Mouse (Mus musculus): ENCODE measurements at regions not wholly inside any gene's neighbourhood (a gene's known extent, or its start where the extent isn't known, plus 50 kb on each side); places are given as distances from the start of the nearest gene placed in this dataset.

DNA sequence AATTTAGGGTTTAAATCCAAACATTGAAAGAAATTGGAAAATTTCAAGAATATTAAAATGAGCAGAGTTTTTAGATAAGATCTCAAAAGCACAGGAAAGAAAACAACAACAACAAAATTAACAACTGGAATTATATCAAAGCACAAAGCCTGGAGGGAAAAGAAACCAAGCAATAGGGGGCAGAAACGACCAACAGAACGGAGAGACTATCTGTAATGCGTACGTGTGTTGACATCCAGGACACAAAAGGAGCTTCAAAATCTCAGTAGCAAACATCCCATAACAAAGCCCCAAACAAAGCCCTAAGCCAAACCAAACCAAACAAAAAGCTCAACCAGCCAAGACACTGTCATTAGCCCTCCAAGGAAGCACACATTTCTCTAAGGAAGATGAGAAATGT, 237.5 kb upstream of the P2ry1 start:
- TF ChIP-seq EP300 (IDR thresholded peaks at IDR 0.05; ENCODE audit: insufficient read depth, low read depth, low read length) (no peak), CTCF (IDR thresholded peaks at IDR 0.05; ENCODE audit: low read depth, low read length) (no peak), POLR2A (IDR thresholded peaks at IDR 0.05; ENCODE audit: insufficient read depth, low read length) (no peak)
